Mouse (Mus musculus): ENCODE results near the gene Unc5b. TPM values are rescaled to one million over a fixed set of nuclear protein-coding genes. Genes with fewer than 3 reads are reported as not detected.
A peak's percentile ranks its signal among the peaks of the same experiment; 100 is the strongest.

Gene Unc5b
- total and polyA plus RNA-seq, 3 experiments, result 0.04 to 0.21 (median 0.06) TPM

DNA sequence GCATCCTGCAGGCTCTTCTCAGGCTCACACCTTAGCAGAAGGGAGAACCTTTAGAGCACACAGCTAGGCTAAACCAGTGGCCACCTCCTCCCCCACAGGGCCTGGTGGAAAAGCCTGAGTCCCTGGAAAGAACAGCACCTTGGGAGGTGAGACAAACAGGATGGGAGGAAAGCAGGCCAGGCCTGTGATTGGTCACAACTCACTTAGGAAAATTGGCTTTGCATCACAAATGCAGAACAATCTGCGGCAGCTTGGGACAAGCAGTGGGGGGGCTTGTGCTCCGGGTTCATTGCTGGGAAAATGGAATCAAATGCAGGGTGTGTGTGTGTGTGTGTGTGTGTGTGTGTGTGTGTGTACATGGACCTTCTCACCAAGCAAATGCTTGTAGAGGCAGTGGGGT lies 47.8 kb downstream of the Unc5b start:
- Histone ChIP-seq H3K9me3 (replicated peaks; ENCODE audit: low read length) (no peaks in the 10 kb centered on the region), H3K4me1 (ENCODE audit: control insufficient read depth in 1 of 2, insufficient read depth in 2 of 2) (no peaks in the 10 kb centered on the region; a peak in 1 of 4 replicates), H3K79me2 (replicated peaks; ENCODE audit: control insufficient read depth, extremely low read depth, insufficient read depth, poor library complexity, severe bottlenecking) (no peaks in the 10 kb centered on the region), H3K36me3 (replicated peaks in 1 of 2; ENCODE audit: control insufficient read depth in 1 of 2, insufficient read depth in 1 of 2, low read length in 1 of 2) (no peaks in the 10 kb centered on the region), H3K27me3 (replicated peaks) (peaks cover 68% of the 10 kb centered on the region), H3K9ac (ENCODE audit: insufficient read depth, low read depth) (no peak overlapping the region), H3K4me3 (replicated peaks in 1 of 3; ENCODE audit: low read depth in 2 of 3, low read length in 2 of 3, poor library complexity in 1 of 3) (no peak overlapping the region), H3K27ac (ENCODE audit: insufficient read depth, low read depth) (no peak overlapping the region), H3K4me2 (ENCODE audit: insufficient read depth, low read depth, poor library complexity, severe bottlenecking) (no peak overlapping the region)
- dilution Hi-C loops (cut with MboI; ENCODE audit: extremely low pct_ligation_motif_present, extremely low pct_unique_long_range_greater_than_20kb, low sequenced_read_pairs), result no loop called here
- no peak for DNase-seq (ENCODE audit: extremely low read depth)
- TF ChIP-seq POLR2A (IDR thresholded peaks at IDR 0.05; ENCODE audit: low read depth, low read length) (no peak), ETS1 (conservative IDR thresholded peaks at IDR 0.05; ENCODE audit: low read depth, low read length) (no peak), MYC (IDR thresholded peaks at IDR 0.05; ENCODE audit: low read depth, low read length) (no peak), KAT2A (IDR thresholded peaks at IDR 0.05; ENCODE audit: insufficient replicate concordance, low read length) (no peak), PAX5 (IDR thresholded peaks at IDR 0.05; ENCODE audit: low read length) (no peak), GABPA (IDR thresholded peaks at IDR 0.05; ENCODE audit: insufficient replicate concordance, low read depth, low read length) (no peak)
- in situ Hi-C loops (cut with MboI; ENCODE audit: low pct_ligation_motif_present, low pct_unique_long_range_greater_than_20kb, low sequenced_read_pairs), result no loop called here

DNA sequence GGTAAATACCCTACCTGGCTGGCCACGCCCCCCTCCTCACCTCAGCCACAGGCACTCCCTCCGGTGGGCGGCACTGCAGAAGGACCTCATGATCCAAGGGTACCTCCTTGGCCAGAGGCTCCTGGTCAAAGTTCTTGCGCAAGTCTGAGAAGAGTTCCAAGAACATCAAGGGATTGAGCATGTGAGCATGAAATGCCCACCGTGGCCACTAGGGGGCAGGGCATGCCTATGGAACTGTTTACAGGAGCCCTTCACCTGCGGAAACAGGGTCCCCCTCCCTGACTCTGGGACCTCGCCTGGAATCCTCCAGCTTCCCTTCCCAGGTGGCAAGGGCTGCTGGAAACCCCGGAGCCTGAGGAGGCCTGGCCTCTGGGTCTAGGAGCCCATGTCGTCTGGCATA lies 51.8 kb downstream of the Unc5b start:
- dilution Hi-C loops (cut with MboI; ENCODE audit: extremely low pct_ligation_motif_present, extremely low pct_unique_long_range_greater_than_20kb, low sequenced_read_pairs), result no loop called here
- H3K27ac ChIP-seq (ENCODE audit: insufficient read depth, low read depth), result no peak overlapping the region
- DNase-seq (ENCODE audit: extremely low read depth), result peak; percentile 52

DNA sequence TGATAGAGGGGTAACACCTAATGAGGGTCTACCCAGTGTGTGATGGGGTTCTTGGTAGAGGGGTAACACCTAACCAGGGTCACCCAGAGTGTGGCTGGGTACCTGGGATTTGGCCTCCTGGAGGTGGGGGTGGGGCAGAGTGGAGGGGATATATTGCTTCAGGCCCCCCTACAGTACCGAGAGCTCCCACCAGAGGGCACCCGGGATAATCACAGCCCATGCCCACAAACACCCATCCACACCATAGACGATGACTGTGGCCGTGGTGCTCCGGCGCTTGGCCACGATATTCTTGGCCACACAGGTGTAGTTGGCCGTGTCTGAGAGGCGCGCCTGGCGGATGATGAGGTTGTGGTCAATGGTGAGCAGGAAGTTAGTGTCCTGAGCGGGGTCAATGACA lies 52.8 kb downstream of the Unc5b start:
- peak; percentile 27 for DNase-seq (ENCODE audit: extremely low read depth)
- TF ChIP-seq RAD21 (IDR thresholded peaks at IDR 0.05; ENCODE audit: low read depth, low read length) (peak; percentile 38), E2F4 (IDR thresholded peaks at IDR 0.05; ENCODE audit: insufficient replicate concordance, low read depth, low read length) (no peak), CTCF (conservative IDR thresholded peaks at IDR 0.05 in 1 of 2, IDR thresholded peaks at IDR 0.05 in 1 of 2; ENCODE audit: low read depth in 2 of 2, low read length in 2 of 2) (peak; percentile 69 to 70), SMC3 (IDR thresholded peaks at IDR 0.05; ENCODE audit: low read depth, low read length) (peak; percentile 75)
- dilution Hi-C loops (cut with MboI; ENCODE audit: extremely low pct_ligation_motif_present, extremely low pct_unique_long_range_greater_than_20kb, low sequenced_read_pairs), result no loop called here

More for the DNA sequence above, 51.8 kb downstream of the Unc5b start:
- Histone ChIP-seq H3K36me3 (replicated peaks in 1 of 2; ENCODE audit: control insufficient read depth in 1 of 2, insufficient read depth in 1 of 2, low read length in 1 of 2) (no peaks in the 10 kb centered on the region), H3K4me2 (ENCODE audit: insufficient read depth, low read depth, poor library complexity, severe bottlenecking) (no peak overlapping the region), H3K4me1 (ENCODE audit: control insufficient read depth in 1 of 2, insufficient read depth in 2 of 2) (no peaks in the 10 kb centered on the region; a peak in 1 of 4 replicates), H3K27me3 (replicated peaks) (peaks cover 53% of the 10 kb centered on the region), H3K9me3 (replicated peaks; ENCODE audit: low read length) (no peaks in the 10 kb centered on the region), H3K4me3 (replicated peaks in 1 of 3; ENCODE audit: low read depth in 2 of 3, low read length in 2 of 3, poor library complexity in 1 of 3) (no peak overlapping the region), H3K79me2 (replicated peaks; ENCODE audit: control insufficient read depth, extremely low read depth, insufficient read depth, poor library complexity, severe bottlenecking) (no peaks in the 10 kb centered on the region), H3K9ac (ENCODE audit: insufficient read depth, low read depth) (no peak overlapping the region)
- in situ Hi-C loops (cut with MboI; ENCODE audit: low pct_ligation_motif_present, low pct_unique_long_range_greater_than_20kb, low sequenced_read_pairs), result loop anchor here (5.0 kb wide), 1 partner anchor 273 kb away; no protein-coding TSS in a partner anchor
- TF ChIP-seq MXI1 (IDR thresholded peaks at IDR 0.05; ENCODE audit: low read depth, low read length) (no peak), MYC (IDR thresholded peaks at IDR 0.05; ENCODE audit: low read depth, low read length) (no peak), UBTF (IDR thresholded peaks at IDR 0.05; ENCODE audit: low read depth, low read length) (no peak), CHD2 (IDR thresholded peaks at IDR 0.05; ENCODE audit: low read length) (no peak), USF2 (conservative IDR thresholded peaks at IDR 0.05; ENCODE audit: low read depth, low read length) (no peak), SMC3 (IDR thresholded peaks at IDR 0.05; ENCODE audit: low read depth, low read length) (peak; percentile 80), CTCF (conservative IDR thresholded peaks at IDR 0.05 in 1 of 2, IDR thresholded peaks at IDR 0.05 in 1 of 2; ENCODE audit: low read depth in 2 of 2, low read length in 2 of 2) (peak; percentile 90 to 91), RAD21 (IDR thresholded peaks at IDR 0.05; ENCODE audit: low read depth, low read length) (peak; percentile 93), MEF2A (IDR thresholded peaks at IDR 0.05; ENCODE audit: borderline replicate concordance, low read depth, low read length) (no peak), HCFC1 (IDR thresholded peaks at IDR 0.05; ENCODE audit: low read depth, low read length) (no peak), POLR2AphosphoS2 (IDR thresholded peaks at IDR 0.05; ENCODE audit: low read depth, low read length) (no peak), JUN (IDR thresholded peaks at IDR 0.05; ENCODE audit: insufficient read depth, low read depth, low read length) (no peak), GABPA (IDR thresholded peaks at IDR 0.05; ENCODE audit: insufficient replicate concordance, low read depth, low read length) (no peak), RCOR1 (conservative IDR thresholded peaks at IDR 0.05; ENCODE audit: low read depth, low read length) (no peak), ZC3H11A (IDR thresholded peaks at IDR 0.05; ENCODE audit: low read depth, low read length) (peak; percentile 65), ZNF384 (IDR thresholded peaks at IDR 0.05; ENCODE audit: low read depth, low read length) (no peak)

More for the DNA sequence above, 52.8 kb downstream of the Unc5b start:
- no peaks in the 10 kb centered on the region for H3K36me3 ChIP-seq (replicated peaks in 1 of 2; ENCODE audit: control insufficient read depth in 1 of 2, insufficient read depth in 1 of 2, low read length in 1 of 2)
- no peak overlapping the region for H3K4me2 ChIP-seq (ENCODE audit: insufficient read depth, low read depth, poor library complexity, severe bottlenecking)
- no peak overlapping the region for H3K4me3 ChIP-seq (replicated peaks in 1 of 3; ENCODE audit: low read depth in 2 of 3, low read length in 2 of 3, poor library complexity in 1 of 3)
- H3K4me1 ChIP-seq (ENCODE audit: control insufficient read depth in 1 of 2, insufficient read depth in 2 of 2), result no peaks in the 10 kb centered on the region; a peak in 1 of 4 replicates
- H3K79me2 ChIP-seq (replicated peaks; ENCODE audit: control insufficient read depth, extremely low read depth, insufficient read depth, poor library complexity, severe bottlenecking), result no peaks in the 10 kb centered on the region
- no peaks in the 10 kb centered on the region for H3K9me3 ChIP-seq (replicated peaks; ENCODE audit: low read length)
- in situ Hi-C loops (cut with MboI; ENCODE audit: low pct_ligation_motif_present, low pct_unique_long_range_greater_than_20kb, low sequenced_read_pairs), result loop anchor here (5.0 kb wide), 1 partner anchor 274 kb away; no protein-coding TSS in a partner anchor
- peaks cover 55% of the 10 kb centered on the region for H3K27me3 ChIP-seq (replicated peaks)
- no peak overlapping the region for H3K9ac ChIP-seq (ENCODE audit: insufficient read depth, low read depth)
- no peak overlapping the region for H3K27ac ChIP-seq (ENCODE audit: insufficient read depth, low read depth)
